Mouse (Mus musculus) forebrain, postnatal 0 days (tissue): ENCODE data around the gene Trpc1. TPM values are rescaled to one million over a fixed set of nuclear protein-coding genes. Genes with fewer than 3 reads are reported as not detected.

Experiments
- ATAC-seq: fragments of 200-750 bp; cut with Nextera tagmentation; 2 replicates; pipeline ENCODE4 v1.8.0; 2017; ENCODE audit warnings: mild to moderate bottlenecking, moderate library complexity
- DNase-seq: peaks from one replicate; pipeline ENCODE4 v3.0.0-alpha.2; 2015
- H3K27ac ChIP-seq: fragments of 300-500 bp; sonication (generic); 2 replicates; pipeline ENCODE4 v1.5.1; 2014; ENCODE audit warnings: low read depth, mild to moderate bottlenecking, antibody characterized with exemption, low read length, moderate library complexity, mixed read lengths
- H3K27me3 ChIP-seq: fragments of 300-500 bp; sonication (generic); 2 replicates; pipeline ENCODE4 v1.6.1; 2014; ENCODE audit warnings: mild to moderate bottlenecking, low read length, mixed read lengths; ENCODE audit not compliant: insufficient read depth
- H3K36me3 ChIP-seq: fragments of 300-500 bp; sonication (generic); 2 replicates; pipeline ENCODE4 v1.6.1; 2014; ENCODE audit warnings: mild to moderate bottlenecking, moderate library complexity; ENCODE audit not compliant: insufficient read depth
- H3K4me1 ChIP-seq: fragments of 300-500 bp; sonication (generic); 2 replicates; pipeline ENCODE4 v1.6.1; 2014; ENCODE audit warnings: antibody characterized with exemption; ENCODE audit not compliant: insufficient read depth
- H3K4me2 ChIP-seq: fragments of 300-500 bp; sonication (generic); 2 replicates; pipeline ENCODE4 v1.6.1; 2014; ENCODE audit warnings: low read depth, mild to moderate bottlenecking, moderate library complexity
- H3K4me3 ChIP-seq: fragments of 300-500 bp; sonication (generic); 2 replicates; pipeline ENCODE4 v1.5.1; 2014; ENCODE audit warnings: low read depth, low read length, mixed read lengths
- H3K9ac ChIP-seq: fragments of 300-500 bp; sonication (generic); 2 replicates; pipeline ENCODE4 v1.6.1; 2014; ENCODE audit warnings: mild to moderate bottlenecking
- H3K9me3 ChIP-seq: fragments of 300-500 bp; sonication (generic); 2 replicates; pipeline ENCODE4 v1.6.1; 2016; ENCODE audit warnings: low read length
- CTCF ChIP-seq: sonication (generic); IDR thresholded peaks from 2 replicates; pipeline ENCODE4 v1.5.1; 2016; ENCODE audit warnings: antibody characterized with exemption, control low read depth, low read depth
- WGBS: fragments of 180-500 bp; shearing (Covaris S2); extraction: QIAGEN DNeasy Blood & Tissue Kit; methylation state at CpG from one replicate; pipeline ENCODE4 v1.1.7; 2014; 5-methylcytosine and 5-hydroxymethylcytosine counted together
- polyA plus RNA-seq: library from polyadenylated mRNA; unstranded; fragments of >200 nt; fragmentation: Nextera tagmentation; extraction: Ambion mirVana; gene quantifications from 2 replicates; pipeline ENCODE4 v1.2.1, GENCODE M21; 2015
- total RNA-seq: library from RNA; depleted of rRNA; stranded (reverse); fragments of >200 nt; gene quantifications from 2 replicates; pipeline ENCODE4 v1.2.3, GENCODE M21; 2014; rRNA removed

The Trpc1 gene
- total RNA-seq (27.6 and 33.3 TPM in 2 replicates), polyA plus RNA-seq (5.2 and 7.3 TPM in 2 replicates)

- 2% methylated on average over 51 of the region's 56 CpGs for WGBS
- 0 out of 2 replicates have a peak, but pooled peaks cover 6% of the 10 kb centered on the region for H3K4me1 ChIP-seq
- TF ChIP-seq CTCF = peak; percentile 14; the same call in 1 of the 2 replicates
These were observed at the start of gene Trpc1 for GRCm38 (mm10) chr9:95750037-95750511. Gene Trpc1, minus strand, starts transcription at chr9:95750375.

DNA sequence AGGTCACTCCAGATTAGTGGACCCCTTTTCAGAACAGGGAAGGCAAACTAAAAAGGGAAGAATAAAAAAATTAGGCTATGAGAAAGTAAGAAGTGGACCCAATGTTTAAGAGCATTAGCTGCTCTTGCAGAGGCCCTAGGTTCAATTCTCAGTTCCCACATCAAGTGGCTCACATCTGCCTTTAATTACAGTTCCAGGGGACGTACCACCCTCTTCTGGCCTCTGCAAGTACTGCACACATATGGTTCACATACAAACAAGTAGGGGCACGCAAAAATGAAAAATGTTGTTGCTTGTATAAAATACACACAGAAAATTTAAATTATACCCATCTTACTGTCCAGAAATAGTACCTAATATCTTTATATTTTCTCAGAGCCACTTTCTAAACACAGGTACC is 46.1 kb upstream of the Trpc1 start:
- no peak for ATAC-seq
- H3K9ac ChIP-seq = no peak overlapping the region
- H3K4me1 ChIP-seq = no peaks in the 10 kb centered on the region
- H3K4me3 ChIP-seq = no peak overlapping the region
- H3K27ac ChIP-seq = no peak overlapping the region
- H3K9me3 ChIP-seq = no peaks in the 10 kb centered on the region
- TF ChIP-seq CTCF = 0 out of 2 replicates have a peak, but pooled peaks have one; percentile 2
- no peaks in the 10 kb centered on the region for H3K27me3 ChIP-seq
- no peak overlapping the region for H3K4me2 ChIP-seq
- WGBS = 83% methylated on average over 2 of the region's 2 CpGs
- DNase-seq = no peak
- H3K36me3 ChIP-seq = no peaks in the 10 kb centered on the region

More at GRCm38 (mm10) chr9:95750037-95750511, at the start of gene Trpc1:
- Histone ChIP-seq H3K9me3 (no peaks in the 10 kb centered on the region), H3K27ac (peak within 1 kb of the TSS; percentile 54), H3K36me3 (no peaks in the 10 kb centered on the region), H3K4me3 (peak within 1 kb of the TSS; percentile 96), H3K27me3 (no peaks in the 10 kb centered on the region), H3K9ac (peak within 1 kb of the TSS; percentile 85), H3K4me2 (peak within 1 kb of the TSS; percentile 79)
- ATAC-seq = peak; percentile 98
- peak; percentile 91 for DNase-seq

GRCm38 (mm10) chr9:95795844-95796243 is 45.7 kb upstream of the Trpc1 start:
- H3K36me3 ChIP-seq = no peaks in the 10 kb centered on the region
- no peak overlapping the region for H3K4me2 ChIP-seq
- no peak overlapping the region for H3K9ac ChIP-seq
- H3K27ac ChIP-seq = no peak overlapping the region
- DNase-seq (no peak), ATAC-seq (no peak)
- WGBS = 29% methylated on average over 5 of the region's 5 CpGs
- no peaks in the 10 kb centered on the region for H3K9me3 ChIP-seq
- no peak overlapping the region for H3K4me3 ChIP-seq
- TF ChIP-seq CTCF = no peak
- H3K4me1 ChIP-seq = no peaks in the 10 kb centered on the region
- no peaks in the 10 kb centered on the region for H3K27me3 ChIP-seq

DNA sequence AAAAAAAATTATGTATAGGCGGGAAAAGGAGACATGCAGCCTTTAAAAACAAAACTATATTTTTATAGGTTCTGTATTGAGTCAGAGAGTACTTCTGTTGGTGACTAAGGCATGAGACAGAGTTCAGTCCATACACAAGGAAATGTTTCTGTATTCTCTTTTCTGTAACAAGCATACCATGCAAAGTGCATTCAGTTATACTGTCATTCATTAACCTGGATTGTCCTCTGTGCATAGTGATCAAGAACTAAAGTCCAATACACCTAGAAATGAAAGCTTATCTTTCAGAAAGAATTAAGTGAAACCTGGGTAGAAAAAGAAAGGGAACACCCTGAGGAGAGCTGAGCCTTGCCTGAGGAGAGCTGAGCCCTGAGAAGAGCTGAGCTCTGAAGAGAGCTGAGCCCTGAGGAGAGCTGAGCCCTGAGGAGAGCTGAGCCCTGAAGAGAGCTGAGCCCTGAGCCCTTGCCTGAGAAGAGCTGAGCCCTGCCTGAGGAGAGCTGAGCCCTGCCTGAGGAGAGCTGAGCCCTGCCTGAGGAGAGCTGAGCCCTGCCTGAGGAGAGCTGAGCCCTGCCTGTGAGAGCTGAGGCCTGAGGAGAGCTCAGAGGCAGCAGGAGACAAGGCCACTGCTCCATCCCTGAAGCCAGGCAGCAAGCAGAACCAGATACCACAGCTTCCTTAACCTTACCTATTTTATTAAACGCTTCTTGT is 45.1 kb upstream of the Trpc1 start:
- Histone ChIP-seq H3K27ac (no peak overlapping the region), H3K4me2 (no peak overlapping the region), H3K4me3 (no peak overlapping the region), H3K27me3 (no peaks in the 10 kb centered on the region), H3K9ac (no peak overlapping the region), H3K36me3 (no peaks in the 10 kb centered on the region), H3K9me3 (no peaks in the 10 kb centered on the region), H3K4me1 (no peaks in the 10 kb centered on the region)
- WGBS = 81% methylated on average over 2 of the region's 2 CpGs
- ATAC-seq (no peak), DNase-seq (no peak)
- no peak for TF ChIP-seq CTCF

- H3K4me2 ChIP-seq = no peak overlapping the region
- no peak overlapping the region for H3K27ac ChIP-seq
- no peaks in the 10 kb centered on the region for H3K9me3 ChIP-seq
- H3K27me3 ChIP-seq = no peaks in the 10 kb centered on the region
- DNase-seq (no peak), ATAC-seq (no peak)
- no peak overlapping the region for H3K4me3 ChIP-seq
- no peaks in the 10 kb centered on the region for H3K36me3 ChIP-seq
- TF ChIP-seq CTCF = no peak
- WGBS = 91% methylated on average over 15 of the region's 15 CpGs
- no peaks in the 10 kb centered on the region for H3K4me1 ChIP-seq
- H3K9ac ChIP-seq = no peak overlapping the region
These were observed 44.0 kb upstream of the Trpc1 start for GRCm38 (mm10) chr9:95793986-95794744.

- H3K36me3 ChIP-seq = no peaks in the 10 kb centered on the region
- peak; percentile 82 for ATAC-seq
- H3K4me3 ChIP-seq = no peak overlapping the region
- peak; percentile 73 for DNase-seq
- no peaks in the 10 kb centered on the region for H3K27me3 ChIP-seq
- no peaks in the 10 kb centered on the region for H3K9me3 ChIP-seq
- peak overlapping the region; percentile 31 for H3K4me2 ChIP-seq
- H3K9ac ChIP-seq = no peak overlapping the region; the same call in 1 of the 2 replicates
- peak overlapping the region; percentile 67 for H3K27ac ChIP-seq
- H3K4me1 ChIP-seq = no peaks in the 10 kb centered on the region
- no peak for TF ChIP-seq CTCF
- WGBS = 57% methylated on average over 16 of the region's 16 CpGs
These were observed 34.8 kb upstream of the Trpc1 start for GRCm38 (mm10) chr9:95784888-95785511.
